Mouse (Mus musculus): ENCODE data around the gene Kmt2e. TPM values are rescaled to one million over a fixed set of nuclear protein-coding genes. Genes with fewer than 3 reads are reported as not detected.
"Not testable (repeated sequence)": the region's sequence is repeated elsewhere in the genome, so short reads cannot be mapped to it uniquely, and the experiment has no call there.

Gene Kmt2e
- polyA plus RNA-seq, 1 experiment from 2014 or later, result 27.5 TPM

DNA sequence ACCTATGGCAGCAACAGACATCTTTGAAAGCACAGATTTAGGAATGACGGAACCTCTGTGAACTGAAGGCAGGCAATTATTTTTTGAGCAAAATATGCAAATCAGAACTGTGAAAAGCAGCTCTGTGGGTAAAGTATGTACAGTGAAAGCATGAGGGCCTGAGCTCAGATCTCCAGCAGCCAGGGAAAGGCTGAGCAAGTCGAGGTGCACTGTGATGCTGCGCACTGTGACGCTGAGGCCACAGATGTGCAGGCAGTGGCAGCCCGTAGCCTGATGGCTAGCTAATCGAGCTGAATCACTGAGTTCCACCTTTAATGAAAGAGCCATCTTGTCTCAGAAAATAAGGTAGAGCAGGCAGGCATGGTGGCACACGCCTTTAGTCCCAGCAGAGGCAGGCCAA is 101.5 kb downstream of the Kmt2e start:
- TF ChIP-seq EP300 (IDR thresholded peaks at IDR 0.05; ENCODE audit: low read depth), result no peak
- TF ChIP-seq CTCF (IDR thresholded peaks at IDR 0.05; ENCODE audit: low read depth), result no peak
- DNase-seq (no peak), ATAC-seq (no peak)
- no peaks in the 10 kb centered on the region for H3K27me3 ChIP-seq (ENCODE audit: insufficient read depth, low read length)
- no peaks in the 10 kb centered on the region for H3K4me1 ChIP-seq (ENCODE audit: insufficient read depth)
- no peak overlapping the region for H3K9ac ChIP-seq (replicated peaks)
- H3K36me3 ChIP-seq (replicated peaks; ENCODE audit: insufficient read depth, low read length), result peaks cover 11% of the 10 kb centered on the region; the same call in 1 of the 2 replicates
- no peak overlapping the region for H3K4me2 ChIP-seq (ENCODE audit: low read depth, low read length)
- 90% methylated on average over 7 of the region's 7 CpGs for WGBS (ENCODE audit: insufficient replicate concordance)
- no peak overlapping the region for H3K4me3 ChIP-seq (ENCODE audit: low read depth, low read length)
- H3K9me3 ChIP-seq (ENCODE audit: low read length), result no peaks in the 10 kb centered on the region
- no peak overlapping the region for H3K27ac ChIP-seq (ENCODE audit: low read depth)

- Histone ChIP-seq H3K27me3 (ENCODE audit: insufficient read depth, low read length) (no peaks in the 10 kb centered on the region), H3K9me3 (ENCODE audit: low read length) (no peaks in the 10 kb centered on the region), H3K27ac (ENCODE audit: low read depth) (no peak overlapping the region), H3K4me1 (ENCODE audit: insufficient read depth) (no peaks in the 10 kb centered on the region; the same call in 1 of the 2 replicates), H3K4me3 (ENCODE audit: low read depth, low read length) (no peak overlapping the region), H3K9ac (replicated peaks) (no peak overlapping the region), H3K36me3 (replicated peaks; ENCODE audit: insufficient read depth, low read length) (peaks cover 5% of the 10 kb centered on the region; the same call in 1 of the 2 replicates), H3K4me2 (ENCODE audit: low read depth, low read length) (no peak overlapping the region)
- TF ChIP-seq EP300 (IDR thresholded peaks at IDR 0.05; ENCODE audit: low read depth), result no peak
- TF ChIP-seq CTCF (IDR thresholded peaks at IDR 0.05; ENCODE audit: low read depth), result no peak
- 77% methylated on average over 5 of the region's 5 CpGs for WGBS (ENCODE audit: insufficient replicate concordance)
- no peak for DNase-seq
- ATAC-seq, result no peak
These were observed 117.4 kb downstream of the Kmt2e start for GRCm38 (mm10) chr5:23551687-23552086.

DNA sequence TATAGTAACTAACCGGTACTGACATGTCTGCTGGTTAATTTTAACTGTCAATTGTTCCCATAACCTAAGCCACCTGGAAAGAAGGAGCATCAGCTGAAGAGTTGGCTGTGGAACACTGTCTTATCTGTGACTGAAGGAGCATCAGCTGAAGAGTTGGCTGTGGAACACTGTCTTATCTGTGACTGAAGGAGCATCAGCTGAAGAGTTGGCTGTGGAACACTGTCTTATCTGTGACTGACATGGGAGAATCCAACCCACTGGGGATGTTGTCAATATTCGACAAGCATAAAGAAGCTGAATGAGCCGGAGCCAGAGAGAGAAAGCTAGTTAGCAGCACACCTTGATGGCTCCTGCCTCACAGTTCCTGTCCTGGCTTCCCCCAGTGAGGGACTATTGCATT is 119.1 kb downstream of the Kmt2e start:
- H3K9me3 ChIP-seq (ENCODE audit: low read length); H3K27me3 ChIP-seq (ENCODE audit: insufficient read depth, low read length); H3K9ac ChIP-seq (replicated peaks); DNase-seq; H3K27ac ChIP-seq (ENCODE audit: low read depth); H3K4me1 ChIP-seq (ENCODE audit: insufficient read depth); H3K4me3 ChIP-seq (ENCODE audit: low read depth, low read length); H3K36me3 ChIP-seq (replicated peaks; ENCODE audit: insufficient read depth, low read length): not testable (repeated sequence)
- ATAC-seq, result peak; percentile 87
- peak overlapping the region; percentile 32 for H3K4me2 ChIP-seq (ENCODE audit: low read depth, low read length)
- 69% methylated on average over 3 of the region's 3 CpGs for WGBS (ENCODE audit: insufficient replicate concordance)
- TF ChIP-seq EP300 (IDR thresholded peaks at IDR 0.05; ENCODE audit: low read depth), result peak; percentile 82
